Mouse (Mus musculus) CH12.LX (cell line): ENCODE measurements around the gene Glis1.

ENCODE experiments used
- CHD1 ChIP-seq: IDR thresholded peaks from 2 replicates; pipeline ENCODE4 v1.6.1; 2012; ENCODE audit warnings: low read depth, low read length, improper control_type of control experiment, inconsistent platforms
- CTCF ChIP-seq, 2 experiments: IDR thresholded peaks in 1 of 2; conservative IDR thresholded peaks in 1 of 2; 2 replicates each; pipeline ENCODE4 v1.5.1; 2011 to 2012; ENCODE audit warnings: low read depth in 2 of 2, low read length in 2 of 2, improper control_type of control experiment in 1 of 2, inconsistent platforms in 1 of 2, mild to moderate bottlenecking in 1 of 2, moderate library complexity in 1 of 2
- ETS1 ChIP-seq: conservative IDR thresholded peaks from 2 replicates; pipeline ENCODE4 v1.6.1; 2012; ENCODE audit warnings: low read depth, mild to moderate bottlenecking, inconsistent platforms, low read length, improper control_type of control experiment, moderate library complexity
- JUND ChIP-seq: conservative IDR thresholded peaks from 2 replicates; pipeline ENCODE4 v1.6.1; 2011; ENCODE audit warnings: low read depth, low read length, improper control_type of control experiment
- MAFK ChIP-seq: IDR thresholded peaks from 2 replicates; pipeline ENCODE4 v1.6.1; 2011; ENCODE audit warnings: low read length, improper control_type of control experiment; ENCODE audit not compliant: insufficient replicate concordance
- MYC ChIP-seq: IDR thresholded peaks from 2 replicates; pipeline ENCODE4 v1.6.1; 2011; ENCODE audit warnings: low read depth, mild to moderate bottlenecking, improper control_type of control experiment, low read length
- NRF1 ChIP-seq: IDR thresholded peaks from 2 replicates; pipeline ENCODE4 v1.6.1; 2014; ENCODE audit warnings: low read depth, mild to moderate bottlenecking, inconsistent platforms, low read length, improper control_type of control experiment, moderate library complexity
- POLR2A ChIP-seq: IDR thresholded peaks from 2 replicates; pipeline ENCODE4 v1.6.1; 2011; ENCODE audit warnings: low read depth, mild to moderate bottlenecking, improper control_type of control experiment, low read length
- SMC3 ChIP-seq: IDR thresholded peaks from 2 replicates; pipeline ENCODE4 v1.6.1; 2011; ENCODE audit warnings: low read depth, low read length, improper control_type of control experiment
- TCF12 ChIP-seq: IDR thresholded peaks from 2 replicates; pipeline ENCODE4 v1.6.1; 2014; ENCODE audit warnings: low read depth, mild to moderate bottlenecking, inconsistent platforms, low read length, improper control_type of control experiment
- UBTF ChIP-seq: IDR thresholded peaks from 2 replicates; pipeline ENCODE4 v1.6.1; 2012; ENCODE audit warnings: low read depth, mild to moderate bottlenecking, inconsistent platforms, low read length, improper control_type of control experiment, moderate library complexity
- USF2 ChIP-seq: conservative IDR thresholded peaks from 2 replicates; pipeline ENCODE4 v1.6.1; 2011; ENCODE audit warnings: low read depth, low read length, improper control_type of control experiment
- ZKSCAN1 ChIP-seq: IDR thresholded peaks from 2 replicates; pipeline ENCODE4 v1.6.1; 2012; ENCODE audit warnings: low read depth, inconsistent platforms, low read length, improper control_type of control experiment, borderline replicate concordance

- no peak for TF ChIP-seq CTCF (conservative IDR thresholded peaks at IDR 0.05 in 1 of 2, IDR thresholded peaks at IDR 0.05 in 1 of 2; ENCODE audit: low read depth in 2 of 2, low read length in 2 of 2)
- TF ChIP-seq TCF12 = no peak
- TF ChIP-seq POLR2A = no peak
- no peak for TF ChIP-seq MYC
- no peak for TF ChIP-seq NRF1
- no peak for TF ChIP-seq MAFK
- TF ChIP-seq JUND = no peak
- no peak for TF ChIP-seq UBTF
- no peak for TF ChIP-seq CHD1
- no peak for TF ChIP-seq ETS1
- no peak for TF ChIP-seq SMC3
- TF ChIP-seq ZKSCAN1 = no peak
- no peak for TF ChIP-seq USF2
These were observed 154.2 kb downstream of the Glis1 start for GRCm38 (mm10) chr4:107588637-107589036.
